Mouse (Mus musculus): ENCODE measurements around the gene Smndc1. TPM values are rescaled to one million over a fixed set of nuclear protein-coding genes. Genes with fewer than 3 reads are reported as not detected.

Gene Smndc1
- polyA plus RNA-seq, 1 experiment: 77.6 TPM

- H3K4me3 ChIP-seq (ENCODE audit: low read depth, low read length): no peak overlapping the region
- no peaks in the 10 kb centered on the region for H3K36me3 ChIP-seq (ENCODE audit: control insufficient read depth, insufficient read depth, low read length, poor library complexity, severe bottlenecking)
Observed at GRCm38 (mm10) chr19:53394552-53394951, 4.2 kb upstream of the Smndc1 start.

DNA sequence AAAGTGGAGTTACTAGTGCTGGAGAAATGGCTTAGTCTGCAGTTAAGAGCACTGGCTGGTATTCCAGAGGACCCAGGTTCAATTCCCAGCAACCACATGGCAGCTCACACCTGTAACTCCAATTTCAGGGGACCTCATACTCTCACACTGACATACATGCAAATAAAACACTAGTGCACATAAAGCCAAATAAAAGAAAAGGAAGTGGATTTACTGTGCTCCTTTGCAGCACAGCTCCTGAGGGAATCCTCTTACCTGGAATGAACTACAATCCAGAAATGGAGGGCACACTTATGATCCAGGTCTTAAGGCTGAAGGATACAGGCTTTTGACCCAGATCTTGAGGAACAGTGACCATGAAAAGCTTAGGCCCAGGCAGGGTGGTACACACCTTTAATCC is 3.3 kb upstream of the Smndc1 start:
- no peaks in the 10 kb centered on the region for H3K4me1 ChIP-seq (ENCODE audit: control insufficient read depth, insufficient read depth, low read length)
- H3K36me3 ChIP-seq (ENCODE audit: control insufficient read depth, insufficient read depth, low read length, poor library complexity, severe bottlenecking): peaks cover 4% of the 10 kb centered on the region
- no peak overlapping the region for H3K4me3 ChIP-seq (ENCODE audit: low read depth, low read length)
- H3K27me3 ChIP-seq (ENCODE audit: control insufficient read depth, insufficient read depth, low read length, poor library complexity, severe bottlenecking): no peaks in the 10 kb centered on the region
- H3K9me3 ChIP-seq (replicated peaks; ENCODE audit: control insufficient read depth, insufficient read depth, low read length, poor library complexity, severe bottlenecking): no peaks in the 10 kb centered on the region
- peak overlapping the region; percentile 62 for H3K27ac ChIP-seq (ENCODE audit: insufficient read depth, low read length)
- H3K9ac ChIP-seq (ENCODE audit: low read depth, poor library complexity, severe bottlenecking): 0 out of 2 replicates have a peak overlapping the region, but pooled peaks have one; percentile 4
- TF ChIP-seq POLR2A (IDR thresholded peaks at IDR 0.05; ENCODE audit: insufficient read depth, low read length): no peak
- TF ChIP-seq EP300 (IDR thresholded peaks at IDR 0.05; ENCODE audit: insufficient read depth, low read depth, low read length): no peak
- TF ChIP-seq CTCF (IDR thresholded peaks at IDR 0.05; ENCODE audit: low read depth, low read length): no peak

More at GRCm38 (mm10) chr19:53394552-53394951, 4.2 kb upstream of the Smndc1 start:
- Histone ChIP-seq H3K27me3 (ENCODE audit: control insufficient read depth, insufficient read depth, low read length, poor library complexity, severe bottlenecking) (no peaks in the 10 kb centered on the region), H3K9me3 (replicated peaks; ENCODE audit: control insufficient read depth, insufficient read depth, low read length, poor library complexity, severe bottlenecking) (no peaks in the 10 kb centered on the region), H3K4me1 (ENCODE audit: control insufficient read depth, insufficient read depth, low read length) (no peaks in the 10 kb centered on the region), H3K9ac (ENCODE audit: low read depth, poor library complexity, severe bottlenecking) (no peak overlapping the region), H3K27ac (ENCODE audit: insufficient read depth, low read length) (no peak overlapping the region)
- TF ChIP-seq POLR2A (IDR thresholded peaks at IDR 0.05; ENCODE audit: insufficient read depth, low read length): no peak
- TF ChIP-seq EP300 (IDR thresholded peaks at IDR 0.05; ENCODE audit: insufficient read depth, low read depth, low read length): no peak
- TF ChIP-seq CTCF (IDR thresholded peaks at IDR 0.05; ENCODE audit: low read depth, low read length): no peak

DNA sequence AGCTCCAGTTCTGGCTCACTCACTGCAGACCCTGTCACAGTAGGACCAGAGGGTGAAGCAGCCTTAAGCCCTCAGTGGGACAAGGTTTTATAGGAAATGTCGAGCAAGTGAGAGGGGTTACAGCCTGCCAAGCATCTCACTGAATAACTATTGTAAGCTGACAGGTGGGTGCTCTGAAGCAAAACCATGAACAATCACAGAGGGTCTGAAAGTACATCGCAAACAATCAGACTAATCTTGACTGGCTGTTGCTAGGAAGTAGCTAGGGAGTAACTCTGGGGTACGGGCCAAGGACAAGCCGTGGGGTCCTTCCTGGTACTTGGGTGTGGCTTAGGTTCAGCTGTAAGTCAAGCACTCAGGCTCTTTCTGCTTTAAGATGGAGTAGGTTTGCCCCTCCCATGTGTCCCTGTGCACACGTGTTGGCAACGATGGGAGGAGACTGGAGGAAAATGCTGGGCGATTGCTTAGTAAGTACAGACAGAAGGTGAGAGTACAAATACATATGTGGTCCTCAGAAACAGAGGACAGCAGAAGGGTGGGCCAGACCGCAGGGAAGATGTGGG is 2.5 kb upstream of the Smndc1 start:
- Histone ChIP-seq H3K9me3 (replicated peaks; ENCODE audit: control insufficient read depth, insufficient read depth, low read length, poor library complexity, severe bottlenecking) (no peaks in the 10 kb centered on the region), H3K4me1 (ENCODE audit: control insufficient read depth, insufficient read depth, low read length) (no peaks in the 10 kb centered on the region), H3K27me3 (ENCODE audit: control insufficient read depth, insufficient read depth, low read length, poor library complexity, severe bottlenecking) (no peaks in the 10 kb centered on the region), H3K36me3 (ENCODE audit: control insufficient read depth, insufficient read depth, low read length, poor library complexity, severe bottlenecking) (peaks cover 12% of the 10 kb centered on the region), H3K9ac (ENCODE audit: low read depth, poor library complexity, severe bottlenecking) (peak overlapping the region; percentile 21; the same call in 1 of the 2 replicates), H3K4me3 (ENCODE audit: low read depth, low read length) (no peak overlapping the region), H3K27ac (ENCODE audit: insufficient read depth, low read length) (peak overlapping the region; percentile 62)
- TF ChIP-seq CTCF (IDR thresholded peaks at IDR 0.05; ENCODE audit: low read depth, low read length) (no peak), POLR2A (IDR thresholded peaks at IDR 0.05; ENCODE audit: insufficient read depth, low read length) (no peak), EP300 (IDR thresholded peaks at IDR 0.05; ENCODE audit: insufficient read depth, low read depth, low read length) (0 out of 2 replicates have a peak, but pooled peaks have one; percentile 26)

DNA sequence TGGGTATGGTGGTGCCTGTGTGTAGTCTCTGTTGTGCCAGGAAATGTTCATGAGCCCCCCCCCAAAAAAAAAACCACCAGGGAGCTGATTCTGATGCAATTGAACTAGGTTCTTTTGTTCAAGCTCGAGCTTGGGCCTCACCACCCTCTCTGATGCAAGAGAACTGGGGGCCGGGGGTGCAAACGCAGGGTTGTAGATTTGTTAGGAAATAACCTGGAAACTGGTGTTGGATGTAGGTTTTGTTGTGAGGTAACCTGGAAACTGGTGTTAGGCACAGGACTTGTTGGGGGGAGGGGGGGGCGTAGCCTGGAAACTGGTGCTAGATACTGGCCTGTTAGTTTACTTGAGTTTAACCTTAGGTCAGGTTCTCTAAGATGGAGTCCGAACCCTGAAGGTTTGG is 1.4 kb upstream of the Smndc1 start:
- Histone ChIP-seq H3K4me1 (ENCODE audit: control insufficient read depth, insufficient read depth, low read length) (no peaks in the 10 kb centered on the region), H3K27me3 (ENCODE audit: control insufficient read depth, insufficient read depth, low read length, poor library complexity, severe bottlenecking) (no peaks in the 10 kb centered on the region), H3K9ac (ENCODE audit: low read depth, poor library complexity, severe bottlenecking) (peak overlapping the region; percentile 84), H3K36me3 (ENCODE audit: control insufficient read depth, insufficient read depth, low read length, poor library complexity, severe bottlenecking) (peaks cover 23% of the 10 kb centered on the region), H3K4me3 (ENCODE audit: low read depth, low read length) (peak overlapping the region; percentile 89), H3K27ac (ENCODE audit: insufficient read depth, low read length) (peak overlapping the region; percentile 87), H3K9me3 (replicated peaks; ENCODE audit: control insufficient read depth, insufficient read depth, low read length, poor library complexity, severe bottlenecking) (no peaks in the 10 kb centered on the region)
- TF ChIP-seq POLR2A (IDR thresholded peaks at IDR 0.05; ENCODE audit: insufficient read depth, low read length) (no peak), CTCF (IDR thresholded peaks at IDR 0.05; ENCODE audit: low read depth, low read length) (no peak), EP300 (IDR thresholded peaks at IDR 0.05; ENCODE audit: insufficient read depth, low read depth, low read length) (no peak)

- Histone ChIP-seq H3K36me3 (ENCODE audit: control insufficient read depth, insufficient read depth, low read length, poor library complexity, severe bottlenecking) (peaks cover 25% of the 10 kb centered on the region), H3K9me3 (replicated peaks; ENCODE audit: control insufficient read depth, insufficient read depth, low read length, poor library complexity, severe bottlenecking) (no peaks in the 10 kb centered on the region), H3K27ac (ENCODE audit: insufficient read depth, low read length) (peak overlapping the region; percentile 87), H3K4me3 (ENCODE audit: low read depth, low read length) (peak overlapping the region; percentile 89), H3K9ac (ENCODE audit: low read depth, poor library complexity, severe bottlenecking) (peak overlapping the region; percentile 84), H3K4me1 (ENCODE audit: control insufficient read depth, insufficient read depth, low read length) (no peaks in the 10 kb centered on the region), H3K27me3 (ENCODE audit: control insufficient read depth, insufficient read depth, low read length, poor library complexity, severe bottlenecking) (no peaks in the 10 kb centered on the region)
- TF ChIP-seq EP300 (IDR thresholded peaks at IDR 0.05; ENCODE audit: insufficient read depth, low read depth, low read length): no peak
- TF ChIP-seq POLR2A (IDR thresholded peaks at IDR 0.05; ENCODE audit: insufficient read depth, low read length): no peak
- no peak for TF ChIP-seq CTCF (IDR thresholded peaks at IDR 0.05; ENCODE audit: low read depth, low read length)
Observed at GRCm38 (mm10) chr19:53391386-53391785, 1.0 kb upstream of the Smndc1 start.

DNA sequence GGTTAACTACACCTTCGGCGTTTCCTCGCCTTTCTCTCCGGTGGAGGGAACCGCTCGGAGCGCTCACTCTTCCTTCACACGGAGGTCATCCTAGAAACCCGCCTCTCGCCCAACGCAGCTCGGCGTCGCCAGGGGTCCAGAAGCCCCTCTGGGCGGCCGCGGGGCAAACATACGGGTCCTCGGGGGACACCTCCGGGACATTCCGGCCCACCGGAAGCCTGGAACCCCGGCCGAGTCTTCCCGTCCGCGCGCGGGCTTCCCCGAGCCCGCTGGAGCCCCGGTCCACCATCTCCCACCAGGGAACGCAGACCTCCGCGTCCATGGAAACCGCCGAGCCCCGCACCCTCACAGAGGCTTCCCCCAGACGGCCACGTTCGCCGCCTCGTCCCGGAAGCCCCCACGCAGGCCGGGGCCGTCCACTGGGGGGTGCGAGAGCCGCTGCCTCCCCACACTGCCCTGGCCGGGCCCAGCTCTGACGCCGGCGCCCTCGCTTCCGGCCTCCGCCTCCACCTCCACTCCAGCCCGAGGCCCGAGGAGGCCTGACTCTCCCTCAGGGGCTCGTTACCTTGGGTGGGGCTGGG is 437 bp downstream of the Smndc1 start:
- Histone ChIP-seq H3K4me1 (ENCODE audit: control insufficient read depth, insufficient read depth, low read length) (no peaks in the 10 kb centered on the region), H3K36me3 (ENCODE audit: control insufficient read depth, insufficient read depth, low read length, poor library complexity, severe bottlenecking) (peaks cover 38% of the 10 kb centered on the region), H3K4me3 (ENCODE audit: low read depth, low read length) (peak overlapping the region; percentile 73), H3K27me3 (ENCODE audit: control insufficient read depth, insufficient read depth, low read length, poor library complexity, severe bottlenecking) (no peaks in the 10 kb centered on the region), H3K9me3 (replicated peaks; ENCODE audit: control insufficient read depth, insufficient read depth, low read length, poor library complexity, severe bottlenecking) (no peaks in the 10 kb centered on the region), H3K27ac (ENCODE audit: insufficient read depth, low read length) (peak overlapping the region; percentile 10; the same call in 1 of the 2 replicates), H3K9ac (ENCODE audit: low read depth, poor library complexity, severe bottlenecking) (peak overlapping the region; percentile 95)
- TF ChIP-seq POLR2A (IDR thresholded peaks at IDR 0.05; ENCODE audit: insufficient read depth, low read length) (no peak), EP300 (IDR thresholded peaks at IDR 0.05; ENCODE audit: insufficient read depth, low read depth, low read length) (no peak), CTCF (IDR thresholded peaks at IDR 0.05; ENCODE audit: low read depth, low read length) (no peak)

Measured in ES-Bruce4 (cell line).